Mouse (Mus musculus) CD4-positive helper T cell, adult 2 months (primary cell): ENCODE data around the gene Ctcfl.

Source experiments
- DNase-seq: peaks from one replicate; pipeline ENCODE4 v3.0.0-alpha.2; 2012; ENCODE audit warnings: low read depth, missing footprints, low spot score

Gene Ctcfl

GRCm38 (mm10) chr2:173048041-173048745 is 71.1 kb downstream of the Ctcfl start:
- DNase-seq, result peak; percentile 66

- no peak for DNase-seq
Measured at GRCm38 (mm10) chr2:173047471-173047870, 71.9 kb downstream of the Ctcfl start.

GRCm38 (mm10) chr2:173046582-173047297 is 72.6 kb downstream of the Ctcfl start:
- DNase-seq, result peak; percentile 84

- DNase-seq, result peak; percentile 27
Measured at GRCm38 (mm10) chr2:173044198-173044970, 74.9 kb downstream of the Ctcfl start.
